Mouse (Mus musculus) heart, embryonic 15.5 days (tissue): ENCODE results near the gene Vmn1r78. TPM values are rescaled to one million over a fixed set of nuclear protein-coding genes. Genes with fewer than 3 reads are reported as not detected.
"Not testable (repeated sequence)": the region's sequence is repeated elsewhere in the genome, so short reads cannot be mapped to it uniquely, and the experiment has no call there.

Experiments
- ATAC-seq: fragments of 200-750 bp; cut with Nextera tagmentation; replicated peaks from 2 replicates; pipeline ENCODE4 v1.8.0; 2017; ENCODE audit warnings: low read depth, moderate TSS enrichment; ENCODE audit not compliant: insufficient number of reproducible peaks, insufficient read depth, low FRiP score
- H3K27ac ChIP-seq: fragments of 300-500 bp; sonication (generic); 2 replicates; pipeline ENCODE4 v1.5.1; 2015; ENCODE audit warnings: mild to moderate bottlenecking, inconsistent platforms
- H3K27me3 ChIP-seq: fragments of 300-500 bp; sonication (generic); 2 replicates; pipeline ENCODE4 v1.6.1; 2015; ENCODE audit warnings: inconsistent platforms
- H3K36me3 ChIP-seq: fragments of 300-500 bp; sonication (generic); 2 replicates; pipeline ENCODE4 v1.6.1; 2015; ENCODE audit warnings: mild to moderate bottlenecking, inconsistent platforms
- H3K4me1 ChIP-seq: fragments of 300-500 bp; sonication (generic); replicated peaks from 2 replicates; pipeline ENCODE4 v1.6.1; 2015; ENCODE audit warnings: inconsistent platforms
- H3K4me2 ChIP-seq: fragments of 300-500 bp; sonication (generic); 2 replicates; pipeline ENCODE4 v1.6.1; 2015; ENCODE audit warnings: inconsistent platforms, mild to moderate bottlenecking, moderate library complexity
- H3K4me3 ChIP-seq: fragments of 300-500 bp; sonication (generic); 2 replicates; pipeline ENCODE4 v1.5.1; 2015; ENCODE audit warnings: mild to moderate bottlenecking, inconsistent platforms
- H3K9ac ChIP-seq: fragments of 300-500 bp; sonication (generic); 2 replicates; pipeline ENCODE4 v1.6.1; 2015; ENCODE audit warnings: mild to moderate bottlenecking, inconsistent platforms
- H3K9me3 ChIP-seq: fragments of 300-500 bp; sonication (generic); replicated peaks from 2 replicates; pipeline ENCODE4 v1.6.1; 2016; ENCODE audit warnings: inconsistent platforms
- WGBS: fragments of 180-500 bp; shearing (Covaris S2); methylation state at CpG from one replicate; pipeline ENCODE4 v1.1.7; 2015; ENCODE audit warnings: mixed read lengths; 5-methylcytosine and 5-hydroxymethylcytosine counted together
- polyA plus RNA-seq: library from polyadenylated mRNA; unstranded; fragments of >200 nt; fragmentation: Nextera tagmentation; extraction: Ambion mirVana; gene quantifications from 2 replicates; pipeline ENCODE4 v1.2.1, GENCODE M21; 2015

The Vmn1r78 gene
- not detected in 2 replicates for polyA plus RNA-seq

DNA sequence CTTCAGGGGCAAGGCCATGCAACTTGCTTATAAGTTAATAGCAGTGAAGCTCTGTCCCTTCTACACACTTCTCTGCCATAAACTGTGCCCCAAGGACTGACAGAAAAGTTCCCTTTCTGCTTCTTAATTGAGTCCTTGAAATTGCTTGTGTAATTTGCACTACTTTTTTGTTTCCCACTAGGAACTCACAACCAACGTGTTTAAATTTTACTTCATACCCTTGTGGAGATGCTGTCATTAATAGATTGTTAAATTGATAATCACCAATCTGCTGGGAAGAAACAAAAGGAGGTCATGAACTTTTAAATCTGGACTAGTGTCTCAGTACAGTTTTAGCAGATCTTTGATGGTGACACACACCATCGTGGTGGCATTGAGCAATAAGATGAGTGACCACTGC lies at the start of gene Vmn1r78:
Gene Vmn1r78 (plus strand): TSS at position 301 of the 400 bp plus-strand sequence.
- 56% methylated on average over 2 of the region's 2 CpGs for WGBS
- H3K9me3 ChIP-seq, result no peaks in the 10 kb centered on the region
- no peaks in the 10 kb centered on the region for H3K36me3 ChIP-seq
- H3K9ac ChIP-seq, result no peak within 1 kb of the TSS
- no peaks in the 10 kb centered on the region for H3K27me3 ChIP-seq
- H3K4me3 ChIP-seq, result no peak within 1 kb of the TSS
- ATAC-seq, result no peak
- no peaks in the 10 kb centered on the region for H3K4me1 ChIP-seq
- H3K27ac ChIP-seq, result no peak within 1 kb of the TSS
- H3K4me2 ChIP-seq, result no peak within 1 kb of the TSS

DNA sequence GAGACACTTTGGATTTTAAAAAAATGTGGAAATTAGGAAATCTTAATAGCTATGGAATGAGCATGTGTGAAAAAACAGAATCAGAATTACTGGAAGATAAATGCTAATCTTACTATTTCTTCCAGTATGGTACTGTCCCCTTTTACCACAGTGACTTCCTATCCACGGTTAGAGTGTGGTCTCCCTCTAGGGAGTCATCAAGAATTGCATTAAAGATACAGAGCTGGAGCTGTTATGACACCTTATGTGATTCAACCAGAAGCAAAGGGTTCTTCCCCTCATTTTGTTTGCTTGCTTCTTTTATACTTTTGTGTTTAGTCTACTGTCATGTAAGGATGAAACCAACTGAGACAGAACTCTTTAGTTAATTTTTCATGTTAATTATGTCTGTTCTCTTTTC lies 6.4 kb downstream of the Vmn1r78 start:
- not testable (repeated sequence) for ATAC-seq, H3K27me3 ChIP-seq
- 29% methylated on average over 1 of the region's 1 CpGs for WGBS

DNA sequence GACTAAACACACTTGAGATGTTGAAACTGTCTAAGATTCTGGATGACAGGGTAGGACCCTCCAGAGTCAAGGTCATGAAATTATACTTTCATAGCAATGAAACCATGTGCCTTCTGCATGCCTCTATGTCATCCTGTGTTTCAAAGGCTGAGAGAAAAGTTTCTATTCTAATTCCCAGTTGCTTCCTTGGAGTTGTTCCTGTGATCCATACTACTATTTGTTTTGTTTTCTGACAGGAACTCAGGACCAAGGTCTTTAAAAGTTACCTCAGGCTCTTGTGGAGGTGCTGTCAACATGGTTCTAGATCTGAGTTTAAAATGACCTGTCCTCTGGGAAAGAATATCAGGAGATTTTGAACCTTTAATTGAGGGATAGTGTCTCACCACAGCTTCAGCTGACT lies 20.9 kb downstream of the Vmn1r78 start, which contains the start of gene Vmn1r79:
Gene Vmn1r79 (plus strand): TSS at position 301 of the 400 bp plus-strand sequence.
- not testable (repeated sequence) for H3K9ac ChIP-seq, H3K27me3 ChIP-seq, H3K27ac ChIP-seq, H3K4me1 ChIP-seq, H3K9me3 ChIP-seq, H3K4me3 ChIP-seq, ATAC-seq, H3K4me2 ChIP-seq, H3K36me3 ChIP-seq

More for the DNA sequence above, 6.4 kb downstream of the Vmn1r78 start:
- not testable (repeated sequence) for H3K9me3 ChIP-seq, H3K4me2 ChIP-seq, H3K27ac ChIP-seq, H3K36me3 ChIP-seq, H3K4me3 ChIP-seq, H3K4me1 ChIP-seq, H3K9ac ChIP-seq

DNA sequence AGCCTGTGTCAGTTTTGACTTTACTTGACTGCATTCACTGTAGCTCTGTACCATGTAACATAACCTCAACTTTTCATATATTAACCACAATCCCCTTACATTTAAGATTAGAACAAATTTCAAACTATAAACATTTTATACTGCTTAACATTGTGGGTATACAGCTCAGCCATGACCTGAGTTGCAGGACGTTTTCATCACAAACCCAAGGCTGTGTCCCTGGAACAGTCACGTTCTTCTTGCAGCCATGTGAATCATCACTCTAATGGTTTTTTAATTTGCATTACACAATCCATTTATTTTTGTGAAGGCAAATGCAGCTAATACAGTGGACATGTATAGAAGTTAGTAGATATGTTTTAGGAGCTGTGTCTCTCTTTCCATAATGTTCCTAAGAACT lies 22.9 kb downstream of the Vmn1r78 start:
- not testable (repeated sequence) for H3K27ac ChIP-seq, H3K4me2 ChIP-seq, H3K4me3 ChIP-seq, H3K36me3 ChIP-seq, ATAC-seq, H3K27me3 ChIP-seq, H3K4me1 ChIP-seq, H3K9ac ChIP-seq, H3K9me3 ChIP-seq
- WGBS, result 51% methylated on average over 2 of the region's 2 CpGs

DNA sequence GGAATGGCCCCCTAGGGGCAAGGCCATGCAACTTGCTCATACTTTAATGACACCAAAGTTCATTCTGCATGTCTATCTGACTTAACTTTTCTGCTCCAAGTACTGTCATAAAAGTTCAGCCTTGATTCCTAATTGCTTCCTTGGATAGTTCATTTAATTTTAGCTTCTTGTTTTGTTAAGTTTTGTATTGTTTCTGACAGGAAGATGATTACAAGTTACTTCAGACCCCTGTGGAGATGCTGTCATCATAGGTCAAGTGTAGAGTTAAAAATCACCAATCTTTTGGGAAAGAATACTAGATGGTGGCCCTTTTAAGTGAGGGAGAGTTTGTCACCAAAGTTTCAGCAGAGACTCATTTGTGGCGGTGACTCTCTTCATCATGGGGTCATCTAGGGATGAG lies 38.9 kb downstream of the Vmn1r78 start, which contains the start of gene Vmn1r80:
Gene Vmn1r80 (plus strand): TSS at position 301 of the 400 bp plus-strand sequence.
- no peak within 1 kb of the TSS for H3K4me3 ChIP-seq
- no peaks in the 10 kb centered on the region for H3K4me1 ChIP-seq
- H3K27me3 ChIP-seq, result no peaks in the 10 kb centered on the region
- ATAC-seq, result no peak
- no peak within 1 kb of the TSS for H3K4me2 ChIP-seq
- WGBS, result 68% methylated on average over 1 of the region's 1 CpGs
- no peaks in the 10 kb centered on the region for H3K36me3 ChIP-seq
- no peaks in the 10 kb centered on the region for H3K9me3 ChIP-seq
- no peak within 1 kb of the TSS for H3K27ac ChIP-seq
- H3K9ac ChIP-seq, result no peak within 1 kb of the TSS

DNA sequence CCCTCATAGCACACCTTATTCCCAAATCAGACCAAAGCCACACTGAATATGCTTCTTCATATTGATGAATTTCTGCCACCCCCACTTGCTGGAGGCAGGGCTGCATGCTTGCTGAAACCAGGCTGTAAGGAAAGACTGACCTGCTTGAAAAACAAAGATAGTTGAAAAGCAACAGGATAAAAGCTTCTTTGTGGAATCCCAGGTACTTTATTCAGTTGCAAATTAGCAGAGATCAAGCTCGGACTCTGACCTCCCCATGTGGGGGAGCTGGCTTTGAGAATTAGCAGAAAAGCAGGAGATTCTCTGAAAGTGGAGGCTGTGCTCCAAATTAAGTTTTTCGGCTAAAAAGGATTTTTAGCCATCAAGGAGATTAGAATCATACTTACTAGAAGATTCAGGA lies 54.1 kb downstream of the Vmn1r78 start:
- Histone ChIP-seq H3K36me3 (no peaks in the 10 kb centered on the region), H3K27me3 (no peaks in the 10 kb centered on the region), H3K27ac (no peak overlapping the region), H3K4me1 (no peaks in the 10 kb centered on the region), H3K9ac (no peak overlapping the region), H3K4me2 (no peak overlapping the region), H3K4me3 (no peak overlapping the region), H3K9me3 (no peaks in the 10 kb centered on the region)
- ATAC-seq, result no peak
- 61% methylated on average over 2 of the region's 2 CpGs for WGBS

Other genes with a start within 250 kb of the Vmn1r78 start
- not detected in 2 replicates for gene Vmn1r76, start 212.0 kb upstream of the Vmn1r78 start, polyA plus RNA-seq
- gene Vmn1r77, start 113.5 kb upstream of the Vmn1r78 start, polyA plus RNA-seq, result not detected in 2 replicates
- gene Vmn1r79, start 21.0 kb downstream of the Vmn1r78 start, polyA plus RNA-seq, result not detected in 2 replicates
- gene Vmn1r80, start 39.0 kb downstream of the Vmn1r78 start, polyA plus RNA-seq, result not detected in 2 replicates
- gene Vmn1r81, start 118.0 kb downstream of the Vmn1r78 start, polyA plus RNA-seq, result not detected in 2 replicates
- not detected in 2 replicates for gene Vmn1r82, start 150.2 kb downstream of the Vmn1r78 start, polyA plus RNA-seq
- gene Vmn1r83, start 179.2 kb downstream of the Vmn1r78 start, polyA plus RNA-seq, result not detected in 2 replicates
- gene Vmn1r84, start 219.0 kb downstream of the Vmn1r78 start, polyA plus RNA-seq, result not detected in 2 replicates